Mouse (Mus musculus) neural tube, embryonic 14.5 days (tissue): ENCODE data around the gene Hspa12a. TPM values are rescaled to one million over a fixed set of nuclear protein-coding genes. Genes with fewer than 3 reads are reported as not detected.
A peak's percentile ranks its signal among the peaks of the same experiment; 100 is the strongest.

ENCODE experiments used
- ATAC-seq: fragments of 200-750 bp; cut with Nextera tagmentation; 2 replicates; pipeline ENCODE4 v1.8.0; 2017; ENCODE audit warnings: low read depth, mild to moderate bottlenecking, moderate TSS enrichment, moderate library complexity
- H3K27ac ChIP-seq: fragments of 300-500 bp; sonication (generic); 2 replicates; pipeline ENCODE4 v1.5.1; 2014; ENCODE audit warnings: low read depth, mild to moderate bottlenecking, control low read depth, low read length, moderate library complexity, mixed read lengths
- H3K27me3 ChIP-seq: fragments of 300-500 bp; sonication (generic); 2 replicates; pipeline ENCODE4 v1.6.1; 2014; ENCODE audit warnings: low read length; ENCODE audit not compliant: control insufficient read depth, insufficient read depth
- H3K36me3 ChIP-seq: fragments of 300-500 bp; sonication (generic); 2 replicates; pipeline ENCODE4 v1.6.1; 2014; ENCODE audit warnings: low read length, mixed read lengths; ENCODE audit not compliant: control insufficient read depth, insufficient read depth
- H3K4me1 ChIP-seq: fragments of 300-500 bp; sonication (generic); 2 replicates; pipeline ENCODE4 v1.6.1; 2014; ENCODE audit warnings: low read length; ENCODE audit not compliant: control insufficient read depth, insufficient read depth
- H3K4me2 ChIP-seq: fragments of 300-500 bp; sonication (generic); 2 replicates; pipeline ENCODE4 v1.6.1; 2014; ENCODE audit warnings: mild to moderate bottlenecking, low read depth, low read length, control low read depth
- H3K4me3 ChIP-seq: fragments of 300-500 bp; sonication (generic); 2 replicates; pipeline ENCODE4 v1.5.1; 2014; ENCODE audit warnings: low read depth, low read length, control low read depth, mixed read lengths
- H3K9ac ChIP-seq: fragments of 300-500 bp; sonication (generic); replicated peaks from 2 replicates; pipeline ENCODE4 v1.6.1; 2014; ENCODE audit warnings: low read depth, mild to moderate bottlenecking, control low read depth, low read length, mixed read lengths
- H3K9me3 ChIP-seq: fragments of 300-500 bp; sonication (generic); 2 replicates; pipeline ENCODE4 v1.6.1; 2016; ENCODE audit warnings: low read length; ENCODE audit not compliant: control insufficient read depth
- WGBS: fragments of 180-500 bp; shearing (Covaris S2); extraction: QIAGEN DNeasy Blood & Tissue Kit; methylation state at CpG from one replicate; pipeline ENCODE4 v1.1.7; 2014; 5-methylcytosine and 5-hydroxymethylcytosine counted together
- polyA plus RNA-seq: library from polyadenylated mRNA; unstranded; fragments of >200 nt; fragmentation: Nextera tagmentation; extraction: Ambion mirVana; gene quantifications from 2 replicates; pipeline ENCODE4 v1.2.1, GENCODE M21; 2014

The Hspa12a gene
- polyA plus RNA-seq, 1 experiment from 2014 or later: 45.3 TPM

GRCm38 (mm10) chr19:58968731-58969506, 25.5 kb upstream of the Hspa12a start:
- Histone ChIP-seq H3K4me1 (peaks cover 5% of the 10 kb centered on the region; the same call in 1 of the 2 replicates), H3K4me2 (no peak overlapping the region), H3K9ac (no peak overlapping the region), H3K36me3 (no peaks in the 10 kb centered on the region), H3K4me3 (no peak overlapping the region), H3K27ac (no peak overlapping the region), H3K9me3 (no peaks in the 10 kb centered on the region), H3K27me3 (peaks cover 35% of the 10 kb centered on the region)
- ATAC-seq: peak; percentile 34; the same call in 1 of the 2 replicates
- WGBS: 14% methylated on average over 15 of the region's 15 CpGs

GRCm38 (mm10) chr19:58963011-58963410, 19.6 kb upstream of the Hspa12a start:
- peaks cover 10% of the 10 kb centered on the region for H3K27me3 ChIP-seq

GRCm38 (mm10) chr19:58954779-58955178, 11.3 kb upstream of the Hspa12a start:
- Histone ChIP-seq H3K27me3 (0 out of 2 replicates have a peak, but pooled peaks cover 2% of the 10 kb centered on the region), H3K27ac (no peak overlapping the region), H3K9ac (no peak overlapping the region), H3K9me3 (no peaks in the 10 kb centered on the region), H3K4me2 (no peak overlapping the region), H3K4me3 (no peak overlapping the region), H3K36me3 (no peaks in the 10 kb centered on the region), H3K4me1 (no peaks in the 10 kb centered on the region)
- no peak for ATAC-seq
- WGBS: 92% methylated on average over 8 of the region's 8 CpGs

More at GRCm38 (mm10) chr19:58963011-58963410, 19.6 kb upstream of the Hspa12a start:
- H3K9me3 ChIP-seq: no peaks in the 10 kb centered on the region
- peak; percentile 56; the same call in 1 of the 2 replicates for ATAC-seq
- 43% methylated on average over 8 of the region's 8 CpGs for WGBS
- no peak overlapping the region for H3K4me2 ChIP-seq
- no peak overlapping the region for H3K9ac ChIP-seq
- H3K4me3 ChIP-seq: no peak overlapping the region
- no peak overlapping the region for H3K27ac ChIP-seq
- no peaks in the 10 kb centered on the region for H3K4me1 ChIP-seq
- H3K36me3 ChIP-seq: no peaks in the 10 kb centered on the region

- H3K9ac ChIP-seq: no peak overlapping the region
- H3K27me3 ChIP-seq: 0 out of 2 replicates have a peak, but pooled peaks cover 2% of the 10 kb centered on the region
- no peaks in the 10 kb centered on the region for H3K4me1 ChIP-seq
- H3K4me2 ChIP-seq: no peak overlapping the region
- no peak overlapping the region for H3K4me3 ChIP-seq
- H3K36me3 ChIP-seq: no peaks in the 10 kb centered on the region
- no peak for ATAC-seq
- no peaks in the 10 kb centered on the region for H3K9me3 ChIP-seq
- 84% methylated on average over 12 of the region's 13 CpGs for WGBS
- H3K27ac ChIP-seq: no peak overlapping the region
Measured at GRCm38 (mm10) chr19:58952236-58952635, 8.8 kb upstream of the Hspa12a start.

GRCm38 (mm10) chr19:58951521-58951920, 8.1 kb upstream of the Hspa12a start:
- ATAC-seq: no peak
- Histone ChIP-seq H3K4me3 (no peak overlapping the region), H3K9ac (no peak overlapping the region), H3K27ac (no peak overlapping the region), H3K4me2 (no peak overlapping the region), H3K36me3 (no peaks in the 10 kb centered on the region), H3K27me3 (0 out of 2 replicates have a peak, but pooled peaks cover 2% of the 10 kb centered on the region), H3K9me3 (no peaks in the 10 kb centered on the region), H3K4me1 (no peaks in the 10 kb centered on the region)
- 93% methylated on average over 3 of the region's 3 CpGs for WGBS

GRCm38 (mm10) chr19:58945959-58946358, 2.5 kb upstream of the Hspa12a start:
- 88% methylated on average over 7 of the region's 7 CpGs for WGBS
- H3K27me3 ChIP-seq: no peaks in the 10 kb centered on the region
- H3K4me2 ChIP-seq: no peak overlapping the region
- H3K27ac ChIP-seq: no peak overlapping the region
- H3K9me3 ChIP-seq: no peaks in the 10 kb centered on the region
- H3K36me3 ChIP-seq: no peaks in the 10 kb centered on the region
- H3K4me1 ChIP-seq: peaks cover 9% of the 10 kb centered on the region
- H3K4me3 ChIP-seq: no peak overlapping the region
- no peak for ATAC-seq
- no peak overlapping the region for H3K9ac ChIP-seq

- peaks cover 15% of the 10 kb centered on the region for H3K27me3 ChIP-seq
- H3K36me3 ChIP-seq: no peaks in the 10 kb centered on the region
- no peak overlapping the region for H3K27ac ChIP-seq
- H3K9me3 ChIP-seq: no peaks in the 10 kb centered on the region
- no peak for ATAC-seq
- 9% methylated on average over 4 of the region's 4 CpGs for WGBS
- no peaks in the 10 kb centered on the region for H3K4me1 ChIP-seq
- H3K4me2 ChIP-seq: no peak overlapping the region
- no peak overlapping the region for H3K9ac ChIP-seq
- H3K4me3 ChIP-seq: no peak overlapping the region
Measured at GRCm38 (mm10) chr19:58933062-58933461, 10.4 kb downstream of the Hspa12a start.

GRCm38 (mm10) chr19:58931081-58931800, 12.2 kb downstream of the Hspa12a start:
- Histone ChIP-seq H3K9me3 (no peaks in the 10 kb centered on the region), H3K36me3 (no peaks in the 10 kb centered on the region), H3K9ac (no peak overlapping the region), H3K27ac (no peak overlapping the region), H3K4me3 (no peak overlapping the region), H3K27me3 (peaks cover 15% of the 10 kb centered on the region), H3K4me2 (no peak overlapping the region), H3K4me1 (no peaks in the 10 kb centered on the region)
- ATAC-seq: peak; percentile 34; the same call in 1 of the 2 replicates
- 19% methylated on average over 16 of the region's 16 CpGs for WGBS

GRCm38 (mm10) chr19:58919148-58919547, 24.3 kb downstream of the Hspa12a start:
- WGBS: 28% methylated on average over 7 of the region's 7 CpGs
- no peak for ATAC-seq
- Histone ChIP-seq H3K36me3 (no peaks in the 10 kb centered on the region), H3K9ac (no peak overlapping the region), H3K27ac (no peak overlapping the region), H3K27me3 (no peaks in the 10 kb centered on the region), H3K4me1 (no peaks in the 10 kb centered on the region), H3K4me3 (no peak overlapping the region), H3K4me2 (no peak overlapping the region), H3K9me3 (no peaks in the 10 kb centered on the region)
